Mouse (Mus musculus): ENCODE results near the gene Zfp672. TPM values are rescaled to one million over a fixed set of nuclear protein-coding genes. Genes with fewer than 3 reads are reported as not detected.
"Not testable (repeated sequence)": the region's sequence is repeated elsewhere in the genome, so short reads cannot be mapped to it uniquely, and the experiment has no call there.

Zfp672 gene
- 44.4 and 46.2 TPM in 2 replicates for polyA plus RNA-seq (2015; fragmentation: Nextera tagmentation; extraction: Ambion mirVana)

DNA sequence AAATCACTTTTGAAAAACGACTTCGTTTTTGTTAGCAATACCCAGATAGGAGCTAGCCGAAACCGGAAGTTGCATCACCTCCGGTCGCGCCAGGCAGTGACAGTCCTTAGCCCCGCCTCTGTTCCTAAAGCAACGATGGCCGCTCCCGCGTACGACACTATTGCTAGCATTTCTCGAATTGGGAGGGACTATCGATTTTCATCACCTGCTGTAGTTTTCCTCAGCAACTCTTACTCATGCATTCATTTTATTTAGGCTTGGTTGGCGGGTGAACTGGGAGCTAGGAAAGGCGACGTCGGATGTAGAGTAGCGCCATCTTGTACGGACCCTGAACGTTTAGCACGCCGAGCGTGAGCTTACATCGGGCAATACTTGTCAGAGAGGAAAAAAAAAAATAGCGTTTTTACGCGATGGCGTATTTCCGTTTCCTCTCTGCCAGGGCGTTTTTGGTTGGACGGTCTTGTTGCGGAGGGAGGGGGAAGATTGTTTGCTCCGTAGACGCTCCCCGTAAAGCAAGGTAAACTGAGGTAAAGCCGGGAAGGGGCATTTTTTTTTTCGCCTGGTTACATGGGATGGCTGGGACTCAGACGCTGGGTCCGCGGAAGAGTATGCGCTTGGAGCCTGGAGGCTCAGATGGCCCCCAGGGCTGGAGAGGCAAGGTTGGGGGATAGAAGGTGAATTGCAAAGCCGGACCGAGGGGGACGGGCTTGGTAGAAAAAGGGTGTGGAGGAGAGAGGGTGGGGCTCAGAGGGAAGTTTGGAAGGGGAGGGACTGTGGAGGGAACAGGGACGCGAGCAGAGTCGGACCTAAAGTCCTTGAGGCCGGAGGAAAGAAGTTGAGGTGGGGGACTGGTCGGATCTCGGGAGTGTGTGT lies at the start of gene Zfp672, which contains the start of gene Sh3bp5l:
Gene Zfp672, minus strand, starts transcription at position 64 of the 873 bp plus-strand sequence.
Gene Sh3bp5l, plus strand, starts transcription at position 449 of the 873 bp plus-strand sequence.
- Histone ChIP-seq H3K4me1 (ENCODE audit: insufficient read depth) (peaks cover 26% of the 10 kb centered on the region), H3K9ac (replicated peaks) (peak within 1 kb of the TSS; percentile 89), H3K9me3 (ENCODE audit: low read length) (no peaks in the 10 kb centered on the region), H3K4me3 (ENCODE audit: low read depth, low read length) (peak within 1 kb of the TSS; percentile 82), H3K4me2 (ENCODE audit: low read depth, low read length) (peak within 1 kb of the TSS; percentile 88), H3K36me3 (replicated peaks; ENCODE audit: insufficient read depth, low read length) (peaks cover 18% of the 10 kb centered on the region), H3K27me3 (ENCODE audit: insufficient read depth, low read length) (no peaks in the 10 kb centered on the region), H3K27ac (ENCODE audit: low read depth) (peak within 1 kb of the TSS; percentile 78)
- ATAC-seq (peak; percentile 92), DNase-seq (peak; percentile 91)
- TF ChIP-seq EP300 (IDR thresholded peaks at IDR 0.05; ENCODE audit: low read depth), result peak; percentile 69; the same call in 1 of the 2 replicates
- TF ChIP-seq CTCF (IDR thresholded peaks at IDR 0.05; ENCODE audit: low read depth), result no peak
- WGBS (ENCODE audit: insufficient replicate concordance), result under 1% methylated on average over 52 of the region's 52 CpGs

DNA sequence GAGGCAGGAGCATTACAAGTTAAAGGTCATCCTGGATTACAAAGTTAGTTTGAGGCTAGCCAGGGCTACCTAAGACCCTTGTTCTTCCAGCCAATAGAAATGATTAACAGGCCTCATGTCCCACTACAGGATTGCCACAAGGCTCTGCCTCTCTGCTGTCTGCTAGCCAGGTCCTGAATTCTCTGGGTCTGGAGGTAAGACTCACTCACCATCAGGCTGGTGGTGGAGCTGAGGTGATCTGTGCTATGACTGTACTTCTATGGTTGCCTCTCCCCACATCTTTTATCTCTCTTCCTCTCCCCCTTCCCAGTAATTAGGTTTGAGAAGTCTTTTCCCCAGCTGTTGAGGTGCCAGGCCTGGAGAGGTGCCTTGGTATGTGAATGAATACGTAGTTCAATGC lies 49.4 kb upstream of the Zfp672 start:
- Histone ChIP-seq H3K36me3 (replicated peaks; ENCODE audit: insufficient read depth, low read length) (no peaks in the 10 kb centered on the region), H3K4me3 (ENCODE audit: low read depth, low read length) (no peak overlapping the region), H3K9me3 (ENCODE audit: low read length) (no peaks in the 10 kb centered on the region), H3K4me1 (ENCODE audit: insufficient read depth) (no peaks in the 10 kb centered on the region), H3K27ac (ENCODE audit: low read depth) (no peak overlapping the region), H3K4me2 (ENCODE audit: low read depth, low read length) (no peak overlapping the region), H3K9ac (replicated peaks) (no peak overlapping the region), H3K27me3 (ENCODE audit: insufficient read depth, low read length) (no peaks in the 10 kb centered on the region)
- DNase-seq (no peak), ATAC-seq (no peak)
- no peak for TF ChIP-seq CTCF (IDR thresholded peaks at IDR 0.05; ENCODE audit: low read depth)
- TF ChIP-seq EP300 (IDR thresholded peaks at IDR 0.05; ENCODE audit: low read depth), result no peak
- WGBS (ENCODE audit: insufficient replicate concordance), result 85% methylated on average over 1 of the region's 1 CpGs

DNA sequence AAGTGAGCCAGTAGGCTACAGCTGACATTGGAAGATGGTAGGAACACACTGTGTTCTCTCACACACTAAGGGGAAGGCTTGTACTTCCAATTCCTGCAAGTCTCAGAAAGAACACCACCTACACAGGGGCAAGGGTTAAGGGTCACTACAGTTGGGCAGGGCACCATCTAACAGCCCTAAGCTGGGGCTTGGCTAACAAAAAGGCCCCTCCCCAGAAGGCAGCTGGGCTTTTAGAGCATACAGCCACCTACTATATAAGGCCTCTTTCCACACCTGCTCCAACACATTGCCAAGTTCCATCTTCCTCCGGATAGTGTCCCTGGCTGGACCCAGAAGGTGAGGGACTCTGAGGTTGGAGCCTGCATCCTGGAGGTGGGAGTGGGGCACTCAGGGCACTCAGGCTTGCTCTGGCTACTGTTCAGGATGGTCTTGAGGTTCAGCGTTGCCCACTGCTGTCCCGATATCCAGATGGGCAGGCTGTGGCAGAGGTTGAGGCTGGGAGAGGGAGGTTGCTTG lies 48.7 kb upstream of the Zfp672 start, which contains the start of gene Lypd8:
Gene Lypd8, plus strand, starts transcription at position 281 of the 516 bp plus-strand sequence.
- no peak within 1 kb of the TSS for H3K9ac ChIP-seq (replicated peaks)
- no peaks in the 10 kb centered on the region for H3K36me3 ChIP-seq (replicated peaks; ENCODE audit: insufficient read depth, low read length)
- no peak for TF ChIP-seq EP300 (IDR thresholded peaks at IDR 0.05; ENCODE audit: low read depth)
- no peak for TF ChIP-seq CTCF (IDR thresholded peaks at IDR 0.05; ENCODE audit: low read depth)
- ATAC-seq (no peak), DNase-seq (no peak)
- no peaks in the 10 kb centered on the region for H3K27me3 ChIP-seq (ENCODE audit: insufficient read depth, low read length)
- H3K4me3 ChIP-seq (ENCODE audit: low read depth, low read length), result no peak within 1 kb of the TSS
- no peak within 1 kb of the TSS for H3K4me2 ChIP-seq (ENCODE audit: low read depth, low read length)
- no peaks in the 10 kb centered on the region for H3K4me1 ChIP-seq (ENCODE audit: insufficient read depth)
- H3K27ac ChIP-seq (ENCODE audit: low read depth), result no peak within 1 kb of the TSS
- H3K9me3 ChIP-seq (ENCODE audit: low read length), result no peaks in the 10 kb centered on the region
- 79% methylated on average over 3 of the region's 3 CpGs for WGBS (ENCODE audit: insufficient replicate concordance)

DNA sequence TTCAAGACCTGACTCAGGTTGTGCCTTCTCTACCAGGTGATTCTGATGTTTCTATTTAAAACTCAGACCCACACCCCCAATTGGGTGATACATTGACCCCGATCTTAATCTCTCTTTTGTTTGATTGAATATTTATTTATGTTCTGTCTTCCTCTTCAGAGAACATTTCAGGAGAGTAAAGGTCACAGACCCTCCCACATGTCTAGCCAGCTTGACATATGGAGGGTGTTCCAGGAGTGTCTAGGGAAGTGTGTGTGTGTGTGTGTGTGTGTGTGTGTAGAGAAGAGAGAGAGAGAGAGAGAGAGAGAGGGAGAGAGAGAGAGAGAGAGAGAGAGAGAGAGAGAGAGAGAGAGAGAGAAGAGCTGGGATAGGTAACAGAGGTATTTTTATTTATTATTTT lies 47.5 kb upstream of the Zfp672 start:
- H3K9me3 ChIP-seq (ENCODE audit: low read length), result no peaks in the 10 kb centered on the region
- no peak overlapping the region for H3K9ac ChIP-seq (replicated peaks)
- TF ChIP-seq EP300 (IDR thresholded peaks at IDR 0.05; ENCODE audit: low read depth) (no peak), CTCF (IDR thresholded peaks at IDR 0.05; ENCODE audit: low read depth) (no peak)
- H3K4me3 ChIP-seq (ENCODE audit: low read depth, low read length), result no peak overlapping the region
- no peaks in the 10 kb centered on the region for H3K36me3 ChIP-seq (replicated peaks; ENCODE audit: insufficient read depth, low read length)
- ATAC-seq (no peak), DNase-seq (no peak)
- H3K4me2 ChIP-seq (ENCODE audit: low read depth, low read length), result no peak overlapping the region
- H3K4me1 ChIP-seq (ENCODE audit: insufficient read depth), result no peaks in the 10 kb centered on the region
- whole genome bisulfite sequencing (ENCODE audit: insufficient replicate concordance), result 67% methylated on average over 1 of the region's 1 CpGs
- H3K27ac ChIP-seq (ENCODE audit: low read depth), result no peak overlapping the region
- no peaks in the 10 kb centered on the region for H3K27me3 ChIP-seq (ENCODE audit: insufficient read depth, low read length)

DNA sequence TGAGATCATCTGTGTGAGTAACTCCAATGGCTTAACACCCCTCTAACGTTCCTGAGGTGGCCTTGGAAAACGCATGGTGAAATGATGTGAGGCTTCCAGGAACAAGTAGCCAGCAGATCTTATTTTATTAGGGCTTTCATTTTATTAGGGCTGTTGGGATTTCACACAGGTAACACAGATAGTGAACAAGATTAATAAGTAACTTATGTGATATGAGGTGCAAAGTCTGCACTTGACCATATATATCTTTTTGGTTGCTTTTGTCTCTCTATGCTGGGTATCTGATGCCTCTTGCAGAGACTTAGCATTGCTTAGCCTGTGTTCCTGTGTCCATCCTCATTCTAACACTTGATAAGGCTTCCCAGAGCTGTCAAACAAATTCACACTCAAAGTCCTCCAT lies 47.1 kb upstream of the Zfp672 start:
- Histone ChIP-seq H3K4me2 (ENCODE audit: low read depth, low read length) (no peak overlapping the region), H3K4me1 (ENCODE audit: insufficient read depth) (no peaks in the 10 kb centered on the region), H3K4me3 (ENCODE audit: low read depth, low read length) (no peak overlapping the region), H3K27ac (ENCODE audit: low read depth) (no peak overlapping the region), H3K9me3 (ENCODE audit: low read length) (no peaks in the 10 kb centered on the region), H3K27me3 (ENCODE audit: insufficient read depth, low read length) (no peaks in the 10 kb centered on the region), H3K9ac (replicated peaks) (no peak overlapping the region), H3K36me3 (replicated peaks; ENCODE audit: insufficient read depth, low read length) (no peaks in the 10 kb centered on the region)
- DNase-seq (no peak), ATAC-seq (no peak)
- 72% methylated on average over 2 of the region's 2 CpGs for WGBS (ENCODE audit: insufficient replicate concordance)
- TF ChIP-seq EP300 (IDR thresholded peaks at IDR 0.05; ENCODE audit: low read depth) (no peak), CTCF (IDR thresholded peaks at IDR 0.05; ENCODE audit: low read depth) (no peak)

DNA sequence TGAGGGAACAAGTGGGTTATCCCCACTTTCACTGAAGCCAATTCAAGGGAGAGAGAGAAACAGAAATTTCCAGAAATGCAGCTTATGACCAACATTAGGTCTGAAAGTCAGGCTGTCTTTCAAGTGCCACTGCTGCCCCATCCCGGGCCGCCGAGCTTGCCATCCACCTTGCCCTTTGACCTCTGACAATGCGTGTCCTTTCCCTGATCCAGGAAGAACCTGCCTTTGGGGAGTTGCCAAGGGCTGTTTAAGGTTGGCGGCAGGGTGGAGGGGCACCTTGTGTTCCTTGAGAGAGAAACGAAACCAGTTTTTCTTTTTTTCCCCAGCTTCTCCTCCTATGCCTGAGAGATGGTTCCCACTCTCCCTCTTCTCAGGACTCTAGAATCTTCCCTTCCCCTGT lies 36.1 kb upstream of the Zfp672 start:
- not testable (repeated sequence) for H3K27me3 ChIP-seq (ENCODE audit: insufficient read depth, low read length); H3K4me1 ChIP-seq (ENCODE audit: insufficient read depth); H3K9me3 ChIP-seq (ENCODE audit: low read length); DNase-seq; ATAC-seq; H3K36me3 ChIP-seq (replicated peaks; ENCODE audit: insufficient read depth, low read length); H3K4me2 ChIP-seq (ENCODE audit: low read depth, low read length); H3K4me3 ChIP-seq (ENCODE audit: low read depth, low read length); H3K9ac ChIP-seq (replicated peaks); H3K27ac ChIP-seq (ENCODE audit: low read depth)
- no CpG with 5 or more reads among the region's 6 CpGs for WGBS (ENCODE audit: insufficient replicate concordance)
